Mouse (Mus musculus): ENCODE data around the gene Gm20605. TPM values are rescaled to one million over a fixed set of nuclear protein-coding genes. Genes with fewer than 3 reads are reported as not detected.

Gene Gm20605
- total and polyA plus RNA-seq, 3 experiments = 1.1 to 9.0 (median 1.1) TPM

- no peaks in the 10 kb centered on the region for H3K79me2 ChIP-seq (replicated peaks; ENCODE audit: control insufficient read depth, extremely low read depth, insufficient read depth, poor library complexity, severe bottlenecking)
- dilution Hi-C loops (cut with MboI; ENCODE audit: extremely low pct_ligation_motif_present, extremely low pct_unique_long_range_greater_than_20kb, low sequenced_read_pairs) (no loop called here), in situ Hi-C loops (cut with MboI; ENCODE audit: low pct_ligation_motif_present, low pct_unique_long_range_greater_than_20kb, low sequenced_read_pairs) (no loop called here)
- no peak overlapping the region for H3K27ac ChIP-seq (ENCODE audit: insufficient read depth, low read depth)
- H3K36me3 ChIP-seq (replicated peaks in 1 of 2; ENCODE audit: control insufficient read depth in 1 of 2, insufficient read depth in 1 of 2, low read length in 1 of 2) = no peaks in the 10 kb centered on the region
- no peaks in the 10 kb centered on the region for H3K27me3 ChIP-seq (replicated peaks)
- H3K4me1 ChIP-seq (ENCODE audit: control insufficient read depth in 1 of 2, insufficient read depth in 2 of 2) = peaks cover 0 to 7% of the 10 kb centered on the region in 2 experiments; a peak in 1 of 4 replicates
- no peak overlapping the region for H3K4me2 ChIP-seq (ENCODE audit: insufficient read depth, low read depth, poor library complexity, severe bottlenecking)
- TF ChIP-seq ZMIZ1 (IDR thresholded peaks at IDR 0.05; ENCODE audit: low read depth, low read length) (no peak), POLR2AphosphoS2 (IDR thresholded peaks at IDR 0.05; ENCODE audit: low read depth, low read length) (no peak), USF1 (IDR thresholded peaks at IDR 0.05; ENCODE audit: low read depth, low read length) (no peak), ETS1 (conservative IDR thresholded peaks at IDR 0.05; ENCODE audit: low read depth, low read length) (no peak), POLR2A (IDR thresholded peaks at IDR 0.05; ENCODE audit: low read depth, low read length) (no peak), ZKSCAN1 (IDR thresholded peaks at IDR 0.05; ENCODE audit: borderline replicate concordance, low read depth, low read length) (no peak), GABPA (IDR thresholded peaks at IDR 0.05; ENCODE audit: insufficient replicate concordance, low read depth, low read length) (no peak), MXI1 (IDR thresholded peaks at IDR 0.05; ENCODE audit: low read depth, low read length) (no peak), SMC3 (IDR thresholded peaks at IDR 0.05; ENCODE audit: low read depth, low read length) (no peak), IRF4 (IDR thresholded peaks at IDR 0.05; ENCODE audit: low read depth, low read length) (no peak), JUND (conservative IDR thresholded peaks at IDR 0.05; ENCODE audit: low read depth, low read length) (no peak), USF2 (conservative IDR thresholded peaks at IDR 0.05; ENCODE audit: low read depth, low read length) (no peak), EP300 (IDR thresholded peaks at IDR 0.05; ENCODE audit: low read length) (no peak), ZNF384 (IDR thresholded peaks at IDR 0.05; ENCODE audit: low read depth, low read length) (no peak), MEF2A (IDR thresholded peaks at IDR 0.05; ENCODE audit: borderline replicate concordance, low read depth, low read length) (no peak), MAX (IDR thresholded peaks at IDR 0.05; ENCODE audit: low read length) (no peak), CHD2 (IDR thresholded peaks at IDR 0.05; ENCODE audit: low read length) (no peak), MAZ (IDR thresholded peaks at IDR 0.05; ENCODE audit: low read depth, low read length) (no peak), RCOR1 (conservative IDR thresholded peaks at IDR 0.05; ENCODE audit: low read depth, low read length) (no peak)
- H3K9ac ChIP-seq (ENCODE audit: insufficient read depth, low read depth) = no peak overlapping the region
- DNase-seq (ENCODE audit: extremely low read depth) = no peak
- no peak overlapping the region for H3K4me3 ChIP-seq (replicated peaks in 1 of 3; ENCODE audit: low read depth in 2 of 3, low read length in 2 of 3, poor library complexity in 1 of 3)
- H3K9me3 ChIP-seq (replicated peaks; ENCODE audit: low read length) = no peaks in the 10 kb centered on the region
These were observed 61.6 kb downstream of the Gm20605 start for GRCm38 (mm10) chr5:137690531-137690930.

GRCm38 (mm10) chr5:137691881-137692280 lies 62.9 kb downstream of the Gm20605 start:
- no peak for DNase-seq (ENCODE audit: extremely low read depth)
- Histone ChIP-seq H3K36me3 (replicated peaks in 1 of 2; ENCODE audit: control insufficient read depth in 1 of 2, insufficient read depth in 1 of 2, low read length in 1 of 2) (no peaks in the 10 kb centered on the region), H3K79me2 (replicated peaks; ENCODE audit: control insufficient read depth, extremely low read depth, insufficient read depth, poor library complexity, severe bottlenecking) (no peaks in the 10 kb centered on the region), H3K4me3 (replicated peaks in 1 of 3; ENCODE audit: low read depth in 2 of 3, low read length in 2 of 3, poor library complexity in 1 of 3) (no peak overlapping the region), H3K4me2 (ENCODE audit: insufficient read depth, low read depth, poor library complexity, severe bottlenecking) (no peak overlapping the region), H3K27me3 (replicated peaks) (no peaks in the 10 kb centered on the region), H3K27ac (ENCODE audit: insufficient read depth, low read depth) (no peak overlapping the region), H3K9ac (ENCODE audit: insufficient read depth, low read depth) (no peak overlapping the region), H3K4me1 (ENCODE audit: control insufficient read depth in 1 of 2, insufficient read depth in 2 of 2) (peaks cover 0 to 11% of the 10 kb centered on the region in 2 experiments; a peak in 2 of 4 replicates), H3K9me3 (replicated peaks; ENCODE audit: low read length) (no peaks in the 10 kb centered on the region)
- in situ Hi-C loops (cut with MboI; ENCODE audit: low pct_ligation_motif_present, low pct_unique_long_range_greater_than_20kb, low sequenced_read_pairs) = no loop called here
- no peak for TF ChIP-seq ZNF384 (IDR thresholded peaks at IDR 0.05; ENCODE audit: low read depth, low read length)
- dilution Hi-C loops (cut with MboI; ENCODE audit: extremely low pct_ligation_motif_present, extremely low pct_unique_long_range_greater_than_20kb, low sequenced_read_pairs) = no loop called here

Other genes with a start within 250 kb of the Gm20605 start
Only the 20 nearest of the 22 such genes appear.
- gene Zan, start 152.1 kb upstream of the Gm20605 start, total RNA-seq (2012; rRNA removed) = 0.04 TPM in 1 of 2 replicates, not detected in the other
- not detected in 2 replicates for gene Zan, start 152.1 kb upstream of the Gm20605 start, total RNA-seq (2014; rRNA removed)
- 0.10 and 0.78 TPM in 2 replicates for gene Zan, start 152.1 kb upstream of the Gm20605 start, polyA plus RNA-seq (2012; ENCODE audit: insufficient read length, low read depth)
- gene Pop7, start 126.7 kb upstream of the Gm20605 start, total RNA-seq (2012; rRNA removed) = 38.5 and 44.9 TPM in 2 replicates
- 44.2 and 44.9 TPM in 2 replicates for gene Pop7, start 126.7 kb upstream of the Gm20605 start, total RNA-seq (2014; rRNA removed)
- 34.6 and 35.0 TPM in 2 replicates for gene Pop7, start 126.7 kb upstream of the Gm20605 start, polyA plus RNA-seq (2012; ENCODE audit: insufficient read length, low read depth)
- gene Gigyf1, start 110.6 kb upstream of the Gm20605 start, total RNA-seq (2012; rRNA removed) = 4.9 and 5.9 TPM in 2 replicates
- gene Gigyf1, start 110.6 kb upstream of the Gm20605 start, total RNA-seq (2014; rRNA removed) = 0.98 and 1.3 TPM in 2 replicates
- 12.3 and 14.0 TPM in 2 replicates for gene Gigyf1, start 110.6 kb upstream of the Gm20605 start, polyA plus RNA-seq (2012; ENCODE audit: insufficient read length, low read depth)
- not detected in 2 replicates for gene Epo, start 95.9 kb upstream of the Gm20605 start, total RNA-seq (2012; rRNA removed)
- not detected in 2 replicates for gene Epo, start 95.9 kb upstream of the Gm20605 start, total RNA-seq (2014; rRNA removed)
- not detected in 2 replicates for gene Epo, start 95.9 kb upstream of the Gm20605 start, polyA plus RNA-seq (2012; ENCODE audit: insufficient read length, low read depth)
- 388 and 480 TPM in 2 replicates for gene Gnb2, start 95.7 kb upstream of the Gm20605 start, total RNA-seq (2012; rRNA removed)
- 261 and 264 TPM in 2 replicates for gene Gnb2, start 95.7 kb upstream of the Gm20605 start, total RNA-seq (2014; rRNA removed)
- 312 and 327 TPM in 2 replicates for gene Gnb2, start 95.7 kb upstream of the Gm20605 start, polyA plus RNA-seq (2012; ENCODE audit: insufficient read length, low read depth)
- gene Actl6b, start 75.7 kb upstream of the Gm20605 start, total RNA-seq (2012; rRNA removed) = not detected in 2 replicates
- not detected in 2 replicates for gene Actl6b, start 75.7 kb upstream of the Gm20605 start, total RNA-seq (2014; rRNA removed)
- not detected in 2 replicates for gene Actl6b, start 75.7 kb upstream of the Gm20605 start, polyA plus RNA-seq (2012; ENCODE audit: insufficient read length, low read depth)
- gene Tfr2, start 59.3 kb upstream of the Gm20605 start, total RNA-seq (2012; rRNA removed) = 1.3 and 2.2 TPM in 2 replicates
- gene Tfr2, start 59.3 kb upstream of the Gm20605 start, total RNA-seq (2014; rRNA removed) = 0.50 and 0.67 TPM in 2 replicates
- gene Tfr2, start 59.3 kb upstream of the Gm20605 start, polyA plus RNA-seq (2012; ENCODE audit: insufficient read length, low read depth) = 1.1 and 2.2 TPM in 2 replicates
- 4.2 and 5.5 TPM in 2 replicates for gene Mospd3, start 28.1 kb upstream of the Gm20605 start, total RNA-seq (2012; rRNA removed)
- gene Mospd3, start 28.1 kb upstream of the Gm20605 start, total RNA-seq (2014; rRNA removed) = 0.76 and 1.5 TPM in 2 replicates
- 18.3 and 23.7 TPM in 2 replicates for gene Mospd3, start 28.1 kb upstream of the Gm20605 start, polyA plus RNA-seq (2012; ENCODE audit: insufficient read length, low read depth)
- 0.30 and 0.46 TPM in 2 replicates for gene Pcolce, start 15.4 kb upstream of the Gm20605 start, total RNA-seq (2012; rRNA removed)
- not detected in 2 replicates for gene Pcolce, start 15.4 kb upstream of the Gm20605 start, total RNA-seq (2014; rRNA removed)
- 0.76 and 0.97 TPM in 2 replicates for gene Pcolce, start 15.4 kb upstream of the Gm20605 start, polyA plus RNA-seq (2012; ENCODE audit: insufficient read length, low read depth)
- gene Fbxo24, start 173 bp upstream of the Gm20605 start, total RNA-seq (2012; rRNA removed) = 0.13 TPM in 2 replicates
- not detected in 2 replicates for gene Fbxo24, start 173 bp upstream of the Gm20605 start, total RNA-seq (2014; rRNA removed)
- gene Fbxo24, start 173 bp upstream of the Gm20605 start, polyA plus RNA-seq (2012; ENCODE audit: insufficient read length, low read depth) = 0.24 and 0.26 TPM in 2 replicates
- 20.0 and 25.6 TPM in 2 replicates for gene Lrch4, start 54 bp upstream of the Gm20605 start, total RNA-seq (2012; rRNA removed)
- gene Lrch4, start 54 bp upstream of the Gm20605 start, total RNA-seq (2014; rRNA removed) = 9.0 and 9.9 TPM in 2 replicates
- 47.9 and 62.1 TPM in 2 replicates for gene Lrch4, start 54 bp upstream of the Gm20605 start, polyA plus RNA-seq (2012; ENCODE audit: insufficient read length, low read depth)
- 2.2 and 2.4 TPM in 2 replicates for gene Sap25, start 12.2 kb downstream of the Gm20605 start, total RNA-seq (2012; rRNA removed)
- gene Sap25, start 12.2 kb downstream of the Gm20605 start, total RNA-seq (2014; rRNA removed) = 0.72 and 2.1 TPM in 2 replicates
- 12.1 and 16.6 TPM in 2 replicates for gene Sap25, start 12.2 kb downstream of the Gm20605 start, polyA plus RNA-seq (2012; ENCODE audit: insufficient read length, low read depth)
- gene Irs3, start 16.5 kb downstream of the Gm20605 start, total RNA-seq (2012; rRNA removed) = not detected in 2 replicates
- gene Irs3, start 16.5 kb downstream of the Gm20605 start, total RNA-seq (2014; rRNA removed) = not detected in 2 replicates
- gene Irs3, start 16.5 kb downstream of the Gm20605 start, polyA plus RNA-seq (2012; ENCODE audit: insufficient read length, low read depth) = not detected in 2 replicates
- 8.7 and 10.0 TPM in 2 replicates for gene Agfg2, start 55.6 kb downstream of the Gm20605 start, total RNA-seq (2012; rRNA removed)
- 11.5 and 13.4 TPM in 2 replicates for gene Agfg2, start 55.6 kb downstream of the Gm20605 start, total RNA-seq (2014; rRNA removed)
- gene Agfg2, start 55.6 kb downstream of the Gm20605 start, polyA plus RNA-seq (2012; ENCODE audit: insufficient read length, low read depth) = 16.7 and 16.8 TPM in 2 replicates
- gene Nyap1, start 112.4 kb downstream of the Gm20605 start, total RNA-seq (2012; rRNA removed) = 0.67 and 1.4 TPM in 2 replicates
- 0.28 and 0.34 TPM in 2 replicates for gene Nyap1, start 112.4 kb downstream of the Gm20605 start, total RNA-seq (2014; rRNA removed)
- gene Nyap1, start 112.4 kb downstream of the Gm20605 start, polyA plus RNA-seq (2012; ENCODE audit: insufficient read length, low read depth) = 0.35 and 0.43 TPM in 2 replicates
- 32.0 and 39.9 TPM in 2 replicates for gene Tsc22d4, start 116.6 kb downstream of the Gm20605 start, total RNA-seq (2012; rRNA removed)
- gene Tsc22d4, start 116.6 kb downstream of the Gm20605 start, total RNA-seq (2014; rRNA removed) = 26.4 and 28.2 TPM in 2 replicates
- gene Tsc22d4, start 116.6 kb downstream of the Gm20605 start, polyA plus RNA-seq (2012; ENCODE audit: insufficient read length, low read depth) = 91.2 and 103 TPM in 2 replicates
- gene Ppp1r35, start 149.7 kb downstream of the Gm20605 start, total RNA-seq (2012; rRNA removed) = 31.6 and 34.6 TPM in 2 replicates
- gene Ppp1r35, start 149.7 kb downstream of the Gm20605 start, total RNA-seq (2014; rRNA removed) = 11.8 and 17.3 TPM in 2 replicates
- 23.3 and 24.1 TPM in 2 replicates for gene Ppp1r35, start 149.7 kb downstream of the Gm20605 start, polyA plus RNA-seq (2012; ENCODE audit: insufficient read length, low read depth)
- 32.7 and 38.5 TPM in 2 replicates for gene Mepce, start 158.5 kb downstream of the Gm20605 start, total RNA-seq (2012; rRNA removed)
- gene Mepce, start 158.5 kb downstream of the Gm20605 start, total RNA-seq (2014; rRNA removed) = 31.1 and 37.3 TPM in 2 replicates
- 42.4 and 43.7 TPM in 2 replicates for gene Mepce, start 158.5 kb downstream of the Gm20605 start, polyA plus RNA-seq (2012; ENCODE audit: insufficient read length, low read depth)
- gene Zcwpw1, start 158.6 kb downstream of the Gm20605 start, total RNA-seq (2012; rRNA removed) = 1.3 and 1.9 TPM in 2 replicates
- gene Zcwpw1, start 158.6 kb downstream of the Gm20605 start, total RNA-seq (2014; rRNA removed) = 2.3 and 3.0 TPM in 2 replicates
- 1.5 and 2.8 TPM in 2 replicates for gene Zcwpw1, start 158.6 kb downstream of the Gm20605 start, polyA plus RNA-seq (2012; ENCODE audit: insufficient read length, low read depth)
- gene Pilra, start 207.1 kb downstream of the Gm20605 start, total RNA-seq (2012; rRNA removed) = 0.08 and 0.13 TPM in 2 replicates
- not detected in 2 replicates for gene Pilra, start 207.1 kb downstream of the Gm20605 start, total RNA-seq (2014; rRNA removed)
- gene Pilra, start 207.1 kb downstream of the Gm20605 start, polyA plus RNA-seq (2012; ENCODE audit: insufficient read length, low read depth) = 0.42 and 0.66 TPM in 2 replicates

Data from CH12.LX (cell line).